Mouse (Mus musculus): ENCODE measurements at regions not wholly inside any gene's neighbourhood (a gene's known extent, or its start where the extent isn't known, plus 50 kb on each side); places are given as distances from the start of the nearest gene placed in this dataset.
"Not testable (repeated sequence)": the region's sequence is repeated elsewhere in the genome, so short reads cannot be mapped to it uniquely, and the experiment has no call there.

- DNase-seq (ENCODE audit: extremely low read depth, low read depth, low spot score): no peak
- Histone ChIP-seq H3K36me3 (ENCODE audit: control insufficient read depth, insufficient read depth, low read length) (no peaks in the 10 kb centered on the region), H3K79me2 (ENCODE audit: control insufficient read depth, insufficient read depth, low read length) (no peaks in the 10 kb centered on the region), H3K9ac (ENCODE audit: low read depth, low read length) (no peak overlapping the region), H3K27me3 (ENCODE audit: control insufficient read depth, insufficient read depth, low read length) (no peaks in the 10 kb centered on the region), H3K4me3 (ENCODE audit: insufficient read depth, low read depth, low read length) (no peak overlapping the region), H3K4me1 (ENCODE audit: control insufficient read depth, insufficient read depth, low read length) (no peaks in the 10 kb centered on the region), H3K27ac (replicated peaks; ENCODE audit: insufficient read depth, low read depth, low read length) (no peak overlapping the region)
- no peak for TF ChIP-seq POLR2A (IDR thresholded peaks at IDR 0.05; ENCODE audit: extremely low read depth, insufficient read depth, low read length)
- no peak for TF ChIP-seq CTCF (IDR thresholded peaks at IDR 0.05; ENCODE audit: low read depth, low read length)
- 85% methylated on average over 2 of the region's 2 CpGs for WGBS
These were observed 210.1 kb upstream of the Egfl6 start for GRCm38 (mm10) chrX:166795651-166796050.

DNA sequence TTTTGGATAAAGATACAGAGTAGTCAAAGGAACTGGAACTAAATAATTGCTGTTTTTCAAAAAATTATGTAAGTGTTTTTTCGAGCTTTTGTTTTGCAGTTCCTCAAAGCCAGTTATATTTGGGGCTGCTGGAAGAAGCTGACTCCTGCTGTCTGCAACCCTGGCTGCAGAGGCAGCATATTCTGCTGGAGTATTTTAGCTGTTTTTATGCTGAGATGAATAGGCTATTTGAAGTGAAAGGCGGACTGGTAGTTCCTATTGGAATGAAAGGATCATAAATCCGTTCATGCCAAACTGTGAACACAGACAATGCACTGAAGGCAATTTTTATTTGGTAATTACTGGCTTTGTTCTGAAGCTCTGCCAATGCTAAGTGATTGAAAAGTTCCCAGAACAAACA, 203.5 kb upstream of the Egfl6 start:
- WGBS: 83% methylated on average over 3 of the region's 3 CpGs
- H3K4me3 ChIP-seq (ENCODE audit: insufficient read depth, low read depth, low read length): no peak overlapping the region
- TF ChIP-seq POLR2A (IDR thresholded peaks at IDR 0.05; ENCODE audit: extremely low read depth, insufficient read depth, low read length): no peak
- TF ChIP-seq CTCF (IDR thresholded peaks at IDR 0.05; ENCODE audit: low read depth, low read length): no peak
- H3K79me2 ChIP-seq (ENCODE audit: control insufficient read depth, insufficient read depth, low read length): no peaks in the 10 kb centered on the region
- DNase-seq (ENCODE audit: extremely low read depth, low read depth, low spot score): peak; percentile 3
- H3K9ac ChIP-seq (ENCODE audit: low read depth, low read length): no peak overlapping the region
- no peaks in the 10 kb centered on the region for H3K27me3 ChIP-seq (ENCODE audit: control insufficient read depth, insufficient read depth, low read length)
- no peaks in the 10 kb centered on the region for H3K4me1 ChIP-seq (ENCODE audit: control insufficient read depth, insufficient read depth, low read length)
- H3K27ac ChIP-seq (replicated peaks; ENCODE audit: insufficient read depth, low read depth, low read length): no peak overlapping the region
- H3K36me3 ChIP-seq (ENCODE audit: control insufficient read depth, insufficient read depth, low read length): no peaks in the 10 kb centered on the region

DNA sequence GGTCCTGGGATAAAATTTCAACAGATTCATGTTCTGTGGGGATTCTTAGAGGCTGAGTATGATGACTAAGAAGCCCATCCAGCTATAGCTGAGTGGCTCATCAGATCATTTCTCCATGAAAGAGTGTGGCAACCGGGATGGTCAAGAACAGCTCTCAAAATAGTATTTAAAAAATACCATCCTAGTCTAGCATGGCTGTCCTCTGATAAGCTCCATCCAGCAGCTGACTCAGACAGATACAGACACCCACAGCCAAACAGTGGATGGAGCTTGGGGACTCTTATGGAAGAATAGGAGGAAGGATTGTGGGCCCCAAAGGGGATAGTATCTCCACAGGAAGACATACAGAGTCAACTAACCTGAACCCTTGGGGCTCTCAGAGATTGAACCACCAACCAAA, 201.6 kb upstream of the Egfl6 start:
- H3K27me3 ChIP-seq (ENCODE audit: control insufficient read depth, insufficient read depth, low read length); H3K79me2 ChIP-seq (ENCODE audit: control insufficient read depth, insufficient read depth, low read length); H3K36me3 ChIP-seq (ENCODE audit: control insufficient read depth, insufficient read depth, low read length); H3K4me1 ChIP-seq (ENCODE audit: control insufficient read depth, insufficient read depth, low read length); H3K27ac ChIP-seq (replicated peaks; ENCODE audit: insufficient read depth, low read depth, low read length); H3K4me3 ChIP-seq (ENCODE audit: insufficient read depth, low read depth, low read length); DNase-seq (ENCODE audit: extremely low read depth, low read depth, low spot score); H3K9ac ChIP-seq (ENCODE audit: low read depth, low read length): not testable (repeated sequence)
- WGBS: 75% methylated on average over 1 of the region's 1 CpGs

DNA sequence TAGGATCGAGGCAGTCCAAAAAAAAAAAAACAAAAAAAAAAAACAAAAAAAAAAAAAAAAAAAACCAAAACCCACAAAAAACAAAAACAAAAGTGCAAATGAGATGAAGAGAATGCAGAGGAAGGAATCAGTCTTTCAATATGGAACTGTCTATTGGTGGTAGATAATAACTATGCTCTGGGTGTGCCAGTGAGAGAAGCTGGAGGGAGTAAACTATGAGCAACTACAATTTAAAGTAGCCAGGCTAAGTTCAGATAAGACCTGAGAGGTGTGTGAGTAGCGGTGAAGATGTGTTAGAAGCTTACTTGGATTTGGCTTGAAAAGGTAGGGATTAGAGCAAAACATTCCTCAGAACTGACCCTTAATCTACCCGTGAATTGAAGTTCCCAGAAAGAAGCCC, 200.1 kb upstream of the Egfl6 start:
- Histone ChIP-seq H3K27me3 (ENCODE audit: control insufficient read depth, insufficient read depth, low read length) (no peaks in the 10 kb centered on the region), H3K4me1 (ENCODE audit: control insufficient read depth, insufficient read depth, low read length) (no peaks in the 10 kb centered on the region), H3K79me2 (ENCODE audit: control insufficient read depth, insufficient read depth, low read length) (no peaks in the 10 kb centered on the region), H3K9ac (ENCODE audit: low read depth, low read length) (no peak overlapping the region), H3K27ac (replicated peaks; ENCODE audit: insufficient read depth, low read depth, low read length) (no peak overlapping the region), H3K36me3 (ENCODE audit: control insufficient read depth, insufficient read depth, low read length) (no peaks in the 10 kb centered on the region), H3K4me3 (ENCODE audit: insufficient read depth, low read depth, low read length) (no peak overlapping the region)
- TF ChIP-seq POLR2A (IDR thresholded peaks at IDR 0.05; ENCODE audit: extremely low read depth, insufficient read depth, low read length) (no peak), CTCF (IDR thresholded peaks at IDR 0.05; ENCODE audit: low read depth, low read length) (no peak)
- no peak for DNase-seq (ENCODE audit: extremely low read depth, low read depth, low spot score)
- WGBS: 74% methylated on average over 3 of the region's 3 CpGs

DNA sequence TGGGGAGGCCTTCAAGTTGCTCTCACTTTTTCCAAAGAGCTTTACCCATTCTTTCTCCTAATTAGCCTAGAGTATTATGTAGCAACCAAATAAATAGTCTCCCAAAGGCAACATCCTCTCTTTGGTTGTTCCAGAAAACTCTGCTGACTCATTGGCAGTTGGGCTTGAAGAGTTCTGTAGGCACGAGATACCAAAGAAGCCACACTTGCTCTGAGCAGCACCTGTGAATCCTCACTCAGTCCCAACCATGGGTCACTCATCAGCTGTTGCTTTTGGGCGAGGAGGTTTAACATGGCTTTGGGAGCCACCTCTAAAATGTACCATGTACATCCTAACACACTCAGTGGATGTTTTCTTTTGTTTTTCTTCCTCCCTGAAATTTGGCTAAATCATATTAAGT, 197.9 kb upstream of the Egfl6 start:
- no peak overlapping the region for H3K9ac ChIP-seq (ENCODE audit: low read depth, low read length)
- TF ChIP-seq POLR2A (IDR thresholded peaks at IDR 0.05; ENCODE audit: extremely low read depth, insufficient read depth, low read length) (no peak), CTCF (IDR thresholded peaks at IDR 0.05; ENCODE audit: low read depth, low read length) (no peak)
- H3K79me2 ChIP-seq (ENCODE audit: control insufficient read depth, insufficient read depth, low read length): no peaks in the 10 kb centered on the region
- 85% methylated on average over 2 of the region's 2 CpGs for WGBS
- H3K4me3 ChIP-seq (ENCODE audit: insufficient read depth, low read depth, low read length): no peak overlapping the region
- no peaks in the 10 kb centered on the region for H3K4me1 ChIP-seq (ENCODE audit: control insufficient read depth, insufficient read depth, low read length)
- no peaks in the 10 kb centered on the region for H3K36me3 ChIP-seq (ENCODE audit: control insufficient read depth, insufficient read depth, low read length)
- H3K27ac ChIP-seq (replicated peaks; ENCODE audit: insufficient read depth, low read depth, low read length): no peak overlapping the region
- no peak for DNase-seq (ENCODE audit: extremely low read depth, low read depth, low spot score)
- no peaks in the 10 kb centered on the region for H3K27me3 ChIP-seq (ENCODE audit: control insufficient read depth, insufficient read depth, low read length)

GRCm38 (mm10) chrX:166779334-166780092, 194.0 kb upstream of the Egfl6 start:
- Histone ChIP-seq H3K27me3 (ENCODE audit: control insufficient read depth, insufficient read depth, low read length) (no peaks in the 10 kb centered on the region), H3K36me3 (ENCODE audit: control insufficient read depth, insufficient read depth, low read length) (no peaks in the 10 kb centered on the region), H3K4me3 (ENCODE audit: insufficient read depth, low read depth, low read length) (no peak overlapping the region), H3K4me1 (ENCODE audit: control insufficient read depth, insufficient read depth, low read length) (no peaks in the 10 kb centered on the region), H3K27ac (replicated peaks; ENCODE audit: insufficient read depth, low read depth, low read length) (no peak overlapping the region), H3K79me2 (ENCODE audit: control insufficient read depth, insufficient read depth, low read length) (no peaks in the 10 kb centered on the region), H3K9ac (ENCODE audit: low read depth, low read length) (no peak overlapping the region)
- DNase-seq (ENCODE audit: extremely low read depth, low read depth, low spot score): no peak
- TF ChIP-seq CTCF (IDR thresholded peaks at IDR 0.05; ENCODE audit: low read depth, low read length) (no peak), POLR2A (IDR thresholded peaks at IDR 0.05; ENCODE audit: extremely low read depth, insufficient read depth, low read length) (no peak)
- 90% methylated on average over 6 of the region's 6 CpGs for WGBS
